ENCODE assay signal across 8 mouse cellular contexts in genomic region chr11:42181973-42182824, GRCm38 (mm10). TPM values are rescaled to one million over a fixed set of nuclear protein-coding genes. Genes with fewer than 3 reads are reported as not detected.
A peak's percentile ranks its signal among the peaks of the same experiment; 100 is the strongest.
DNase-seq lines count a peak whose midpoint lies in the region; ATAC-seq and TF ChIP-seq lines count a peak whose summit lies in the region.

No protein-coding gene starts in this region.

- no peaks in the 10 kb centered on the region for H3K27me3 ChIP-seq in testis, adult 2 months (ENCODE audit: control insufficient read depth, insufficient read depth, low read length)
- H3K27me3 ChIP-seq in embryonic facial prominence, embryonic 11.5 days (ENCODE audit: control insufficient read depth, insufficient read depth, low read length), result no peaks in the 10 kb centered on the region
- H3K27me3 ChIP-seq in hindbrain, embryonic 12.5 days, result peaks cover 13% of the 10 kb centered on the region
- peaks cover 11% of the 10 kb centered on the region; the same call in 1 of the 2 replicates for H3K27me3 ChIP-seq in neural tube, embryonic 14.5 days (ENCODE audit: control insufficient read depth, insufficient read depth, low read length)

- H3K27ac ChIP-seq in testis, adult 2 months (ENCODE audit: control insufficient read depth, insufficient read depth, low read depth, low read length), result no peak overlapping the region
- no peak overlapping the region for H3K27ac ChIP-seq in embryonic facial prominence, embryonic 11.5 days (replicated peaks; ENCODE audit: low read depth, low read length)
- peak overlapping the region; percentile 35; the same call in 1 of the 2 replicates for H3K27ac ChIP-seq in hindbrain, embryonic 12.5 days
- H3K27ac ChIP-seq in neural tube, embryonic 14.5 days (ENCODE audit: low read depth, low read length), result peak overlapping the region; percentile 64

- no peaks in the 10 kb centered on the region for H3K36me3 ChIP-seq in testis, adult 2 months (ENCODE audit: control insufficient read depth, insufficient read depth, low read length)
- H3K36me3 ChIP-seq in embryonic facial prominence, embryonic 11.5 days (replicated peaks; ENCODE audit: control insufficient read depth, insufficient read depth, low read depth, low read length), result no peaks in the 10 kb centered on the region
- no peaks in the 10 kb centered on the region for H3K36me3 ChIP-seq in hindbrain, embryonic 12.5 days
- H3K36me3 ChIP-seq in neural tube, embryonic 14.5 days (ENCODE audit: control insufficient read depth, insufficient read depth, low read length), result no peaks in the 10 kb centered on the region

- intact Hi-C loops in left cerebral cortex, postnatal 4 days (cut with DNase I), result loop anchor here (2.0 to 10.0 kb wide), 2 partner anchors 237 to 1163 kb away; partner anchors contain the start of gene Gabrb2

- no peak for DNase-seq in testis, postnatal 10 days (ENCODE audit: low spot score)
- peak; percentile 63 for DNase-seq in embryonic facial prominence, embryonic 11.5 days (ENCODE audit: low spot score)
- peak; percentile 39 for DNase-seq in left cerebral cortex, postnatal 4 days
- DNase-seq in B cell, adult 2 months, result no peak
- DNase-seq in ovary, postnatal 14 days (ENCODE audit: low spot score), result no peak

- no peak for TF ChIP-seq CTCF in testis, adult 2 months (IDR thresholded peaks at IDR 0.05; ENCODE audit: control insufficient read depth, insufficient read depth, insufficient replicate concordance, low read depth, low read length)

- ATAC-seq in embryonic facial prominence, embryonic 11.5 days (replicated peaks; ENCODE audit: insufficient number of reproducible peaks, low FRiP score, low TSS enrichment, low read depth), result peak; percentile 80
- peak; percentile 92 for ATAC-seq in hindbrain, embryonic 12.5 days (ENCODE audit: low FRiP score)
- ATAC-seq in neural tube, embryonic 14.5 days (ENCODE audit: low read depth), result peak; percentile 93

- under 1% methylated on average over 35 of the region's 35 CpGs for WGBS in embryonic facial prominence, embryonic 11.5 days
- WGBS in hindbrain, embryonic 12.5 days, result under 1% methylated on average over 35 of the region's 35 CpGs
- under 1% methylated on average over 35 of the region's 35 CpGs for WGBS in neural tube, embryonic 14.5 days

- peak overlapping the region; percentile 63 for H3K9ac ChIP-seq in embryonic facial prominence, embryonic 11.5 days (replicated peaks; ENCODE audit: low read length)
- peak overlapping the region; percentile 75 for H3K9ac ChIP-seq in hindbrain, embryonic 12.5 days
- H3K9ac ChIP-seq in neural tube, embryonic 14.5 days (replicated peaks; ENCODE audit: low read depth, low read length), result peak overlapping the region; percentile 63

- H3K9me3 ChIP-seq in embryonic facial prominence, embryonic 11.5 days (replicated peaks; ENCODE audit: control insufficient read depth, low read length), result no peaks in the 10 kb centered on the region
- H3K9me3 ChIP-seq in hindbrain, embryonic 12.5 days (replicated peaks), result no peaks in the 10 kb centered on the region
- no peaks in the 10 kb centered on the region for H3K9me3 ChIP-seq in neural tube, embryonic 14.5 days (ENCODE audit: control insufficient read depth, low read length)

- H3K4me1 ChIP-seq in testis, adult 2 months (ENCODE audit: control insufficient read depth, insufficient read depth, low read length), result peaks cover 6% of the 10 kb centered on the region
- H3K4me1 ChIP-seq in embryonic facial prominence, embryonic 11.5 days (ENCODE audit: control insufficient read depth, insufficient read depth, low read length), result no peaks in the 10 kb centered on the region
- peaks cover 3% of the 10 kb centered on the region; the same call in 1 of the 2 replicates for H3K4me1 ChIP-seq in hindbrain, embryonic 12.5 days
- no peaks in the 10 kb centered on the region for H3K4me1 ChIP-seq in neural tube, embryonic 14.5 days (ENCODE audit: control insufficient read depth, insufficient read depth, low read length)

- H3K4me3 ChIP-seq in testis, adult 2 months (ENCODE audit: control insufficient read depth, low read depth, low read length), result peak overlapping the region; percentile 46
- peak overlapping the region; percentile 48 for H3K4me3 ChIP-seq in embryonic facial prominence, embryonic 11.5 days (ENCODE audit: low read depth, low read length)
- peak overlapping the region; percentile 52 for H3K4me3 ChIP-seq in hindbrain, embryonic 12.5 days
- H3K4me3 ChIP-seq in neural tube, embryonic 14.5 days (ENCODE audit: low read depth, low read length), result peak overlapping the region; percentile 58

- peak overlapping the region; percentile 73 for H3K4me2 ChIP-seq in embryonic facial prominence, embryonic 11.5 days (ENCODE audit: low read depth, low read length)
- peak overlapping the region; percentile 84 for H3K4me2 ChIP-seq in hindbrain, embryonic 12.5 days (replicated peaks)
- peak overlapping the region; percentile 94 for H3K4me2 ChIP-seq in neural tube, embryonic 14.5 days (ENCODE audit: low read depth, low read length)

- no peak for TF ChIP-seq POLR2A in testis, adult 2 months (IDR thresholded peaks at IDR 0.05; ENCODE audit: control insufficient read depth, low read depth, low read length)

RNA-seq across cellular contexts. Expression of gene Gabra1, which starts 0.5 kb away (rescaled TPM):
- 0.43 and 1.0 TPM in 2 replicates for polyA plus RNA-seq in testis, adult 2 months (2012; rRNA removed)
- 3.5 TPM in 2 replicates for polyA plus RNA-seq in embryonic facial prominence, embryonic 11.5 days (2014; fragmentation: Nextera tagmentation; extraction: Ambion mirVana)
- polyA plus RNA-seq in hindbrain, embryonic 12.5 days (2016; fragmentation: Nextera tagmentation; extraction: Ambion mirVana), result 3.0 and 3.2 TPM in 2 replicates
- total RNA-seq in left cerebral cortex, postnatal 4 days (2021), result 10 to 100 TPM; 88.8 to 93.8 TPM
- 9.6 and 12.4 TPM in 2 replicates for polyA plus RNA-seq in neural tube, embryonic 14.5 days (2014; fragmentation: Nextera tagmentation; extraction: Ambion mirVana)

Comparison
In these comparisons a context has a peak if more than half of its experiments do, and no peak if none do; other contexts are left out.
1. H3K27ac ChIP-seq: peak in hindbrain, embryonic 12.5 days (single experiment) and neural tube, embryonic 14.5 days (single experiment); none in testis, adult 2 months (single experiment) and embryonic facial prominence, embryonic 11.5 days (single experiment).
2. DNase-seq: peak in embryonic facial prominence, embryonic 11.5 days (single experiment) and left cerebral cortex, postnatal 4 days (single experiment); none in testis, postnatal 10 days (single experiment), B cell, adult 2 months (0 of 2) and ovary, postnatal 14 days (single experiment).
3. Peak in every context shown above with its lines, with median percentiles within 50 percentile points of each other: H3K4me3 ChIP-seq, ATAC-seq, H3K4me2 ChIP-seq and H3K9ac ChIP-seq.